Mouse (Mus musculus) cortical plate, adult 2 months (tissue): ENCODE measurements around the gene Pcolce. TPM values are rescaled to one million over a fixed set of nuclear protein-coding genes. Genes with fewer than 3 reads are reported as not detected.
A peak's percentile ranks its signal among the peaks of the same experiment; 100 is the strongest.
"Not testable (repeated sequence)": the region's sequence is repeated elsewhere in the genome, so short reads cannot be mapped to it uniquely, and the experiment has no call there.

Experiments used
- H3K27ac ChIP-seq: fragments of 200-500 bp; 2 replicates; pipeline ENCODE4 v1.5.1; 2012; ENCODE audit warnings: low read length, control low read depth, inconsistent platforms; ENCODE audit not compliant: insufficient read depth
- H3K4me1 ChIP-seq: fragments of 200-500 bp; 2 replicates; pipeline ENCODE4 v1.6.1; 2011; ENCODE audit warnings: low read length; ENCODE audit not compliant: control insufficient read depth, insufficient read depth
- H3K4me3 ChIP-seq: fragments of 200-500 bp; 2 replicates; pipeline ENCODE4 v1.5.1; 2011; ENCODE audit warnings: mild to moderate bottlenecking, low read length, control low read depth; ENCODE audit not compliant: insufficient read depth
- CTCF ChIP-seq: fragments of 200-500 bp; IDR thresholded peaks from 2 replicates; pipeline ENCODE4 v1.5.1; 2011; ENCODE audit warnings: mild to moderate bottlenecking, control low read depth, low read length; ENCODE audit not compliant: insufficient read depth; ENCODE audit errors: extremely low read depth
- POLR2A ChIP-seq: fragments of 200-500 bp; IDR thresholded peaks from 2 replicates; pipeline ENCODE4 v1.6.1; 2011; ENCODE audit warnings: mild to moderate bottlenecking, low read length, control low read depth; ENCODE audit not compliant: insufficient read depth; ENCODE audit errors: extremely low read depth
- polyA plus RNA-seq: library from polyadenylated mRNA; depleted of rRNA; stranded (reverse); fragments of >200 nt; gene quantifications from 2 replicates; pipeline ENCODE4 v1.2.3, GENCODE M21; 2012

The Pcolce gene
- polyA plus RNA-seq, 1 experiment, result 13.6 TPM

GRCm38 (mm10) chr5:137630602-137631001 lies 17.0 kb upstream of the Pcolce start:
- Histone ChIP-seq H3K4me1 (no peaks in the 10 kb centered on the region), H3K27ac (peak overlapping the region; percentile 11), H3K4me3 (no peak overlapping the region; the same call in 1 of the 2 replicates)
- no peak for TF ChIP-seq CTCF
- TF ChIP-seq POLR2A, result no peak

GRCm38 (mm10) chr5:137629906-137630545 lies 16.4 kb upstream of the Pcolce start:
- TF ChIP-seq POLR2A (no peak), CTCF (no peak)
- no peaks in the 10 kb centered on the region for H3K4me1 ChIP-seq
- peak overlapping the region; percentile 90 for H3K4me3 ChIP-seq
- no peak overlapping the region for H3K27ac ChIP-seq

GRCm38 (mm10) chr5:137629306-137629721 lies 15.7 kb upstream of the Pcolce start:
- Histone ChIP-seq H3K4me1 (no peaks in the 10 kb centered on the region), H3K27ac (peak overlapping the region; percentile 79), H3K4me3 (peak overlapping the region; percentile 90)
- TF ChIP-seq POLR2A (no peak), CTCF (no peak)

GRCm38 (mm10) chr5:137628498-137629305 lies 15.1 kb upstream of the Pcolce start, which contains the start of the genes Fbxo24, Lrch4 and Gm20605:
Gene Fbxo24 (minus strand): TSS chr5:137629002.
Gene Lrch4 (plus strand): TSS chr5:137629121.
Gene Gm20605 (plus strand): TSS chr5:137629175.
- Histone ChIP-seq H3K4me1 (no peaks in the 10 kb centered on the region), H3K4me3 (peak within 1 kb of the TSS; percentile 90), H3K27ac (peak within 1 kb of the TSS; percentile 79)
- TF ChIP-seq CTCF, result no peak
- TF ChIP-seq POLR2A, result peak; percentile 93

GRCm38 (mm10) chr5:137627991-137628390 lies 14.4 kb upstream of the Pcolce start:
- peak overlapping the region; percentile 78 for H3K4me3 ChIP-seq
- no peaks in the 10 kb centered on the region for H3K4me1 ChIP-seq
- H3K27ac ChIP-seq, result peak overlapping the region; percentile 76
- TF ChIP-seq POLR2A (no peak), CTCF (no peak)

- Histone ChIP-seq H3K4me1 (no peaks in the 10 kb centered on the region), H3K4me3 (no peak overlapping the region), H3K27ac (no peak overlapping the region)
- TF ChIP-seq CTCF (no peak), POLR2A (no peak)
Observed at GRCm38 (mm10) chr5:137623937-137624530, 10.4 kb upstream of the Pcolce start.

GRCm38 (mm10) chr5:137615347-137615746 lies 1.8 kb upstream of the Pcolce start:
- Histone ChIP-seq H3K4me3 (no peak overlapping the region), H3K4me1 (no peaks in the 10 kb centered on the region), H3K27ac (no peak overlapping the region)
- TF ChIP-seq POLR2A, result no peak
- no peak for TF ChIP-seq CTCF

GRCm38 (mm10) chr5:137614921-137615320 lies 1.3 kb upstream of the Pcolce start:
- H3K4me1 ChIP-seq, H3K27ac ChIP-seq, H3K4me3 ChIP-seq: not testable (repeated sequence)

GRCm38 (mm10) chr5:137613076-137613475 lies 508 bp downstream of the Pcolce start:
- no peaks in the 10 kb centered on the region for H3K4me1 ChIP-seq
- H3K27ac ChIP-seq, result no peak overlapping the region
- TF ChIP-seq CTCF, result no peak
- no peak for TF ChIP-seq POLR2A
- no peak overlapping the region for H3K4me3 ChIP-seq

GRCm38 (mm10) chr5:137611245-137611602 lies 2.4 kb downstream of the Pcolce start:
- Histone ChIP-seq H3K27ac (no peak overlapping the region), H3K4me1 (no peaks in the 10 kb centered on the region), H3K4me3 (no peak overlapping the region)
- TF ChIP-seq CTCF (no peak), POLR2A (no peak)
